Mouse (Mus musculus): ENCODE data around the gene Atg14.
"Not testable (repeated sequence)": the region's sequence is repeated elsewhere in the genome, so short reads cannot be mapped to it uniquely, and the experiment has no call there.

Gene Atg14

GRCm38 (mm10) chr14:47570549-47570948, at the start of gene Atg14:
TSS of gene Atg14 (minus strand) at chr14:47570649.
- DNase-seq (ENCODE audit: low spot score in 2 of 2): not testable (repeated sequence)

- DNase-seq (ENCODE audit: low spot score in 2 of 2): peak in 1 of 2 experiments; percentile 30
Observed at GRCm38 (mm10) chr14:47618891-47619290, 48.4 kb upstream of the Atg14 start.

GRCm38 (mm10) chr14:47613254-47613653, 42.8 kb upstream of the Atg14 start:
- no peak for DNase-seq (ENCODE audit: low spot score in 2 of 2)

GRCm38 (mm10) chr14:47597942-47598388, 27.5 kb upstream of the Atg14 start:
- DNase-seq (ENCODE audit: low spot score in 2 of 2): peak; percentile 27 to 68

- no peak for DNase-seq (ENCODE audit: low spot score in 2 of 2)
Observed at GRCm38 (mm10) chr14:47594426-47595103, 24.1 kb upstream of the Atg14 start.

GRCm38 (mm10) chr14:47590391-47590975, 20.0 kb upstream of the Atg14 start:
- DNase-seq (ENCODE audit: low spot score in 2 of 2): no peak

- DNase-seq (ENCODE audit: low spot score in 2 of 2): no peak
Observed at GRCm38 (mm10) chr14:47589444-47589843, 19.0 kb upstream of the Atg14 start.

- DNase-seq (ENCODE audit: low spot score in 2 of 2): no peak
Observed at GRCm38 (mm10) chr14:47584346-47584745, 13.9 kb upstream of the Atg14 start.

GRCm38 (mm10) chr14:47581681-47582080, 11.2 kb upstream of the Atg14 start:
- DNase-seq (ENCODE audit: low spot score in 2 of 2): no peak

- no peak for DNase-seq (ENCODE audit: low spot score in 2 of 2)
Observed at GRCm38 (mm10) chr14:47581280-47581679, 10.8 kb upstream of the Atg14 start.

GRCm38 (mm10) chr14:47578086-47578485, 7.6 kb upstream of the Atg14 start:
- DNase-seq (ENCODE audit: low spot score in 2 of 2): no peak

- DNase-seq (ENCODE audit: low spot score in 2 of 2): no peak
Observed at GRCm38 (mm10) chr14:47576687-47577086, 6.2 kb upstream of the Atg14 start.

- DNase-seq (ENCODE audit: low spot score in 2 of 2): no peak
Observed at GRCm38 (mm10) chr14:47574721-47575120, 4.3 kb upstream of the Atg14 start.

- no peak for DNase-seq (ENCODE audit: low spot score in 2 of 2)
Observed at GRCm38 (mm10) chr14:47572707-47573106, 2.3 kb upstream of the Atg14 start.

GRCm38 (mm10) chr14:47567962-47568652, 2.3 kb downstream of the Atg14 start:
- DNase-seq (ENCODE audit: low spot score in 2 of 2): peak; percentile 65 to 74

GRCm38 (mm10) chr14:47563106-47563505, 7.3 kb downstream of the Atg14 start:
- DNase-seq (ENCODE audit: low spot score in 2 of 2): no peak

- no peak for DNase-seq (ENCODE audit: low spot score in 2 of 2)
Observed at GRCm38 (mm10) chr14:47562530-47562929, 7.9 kb downstream of the Atg14 start.

- no peak for DNase-seq (ENCODE audit: low spot score in 2 of 2)
Observed at GRCm38 (mm10) chr14:47560714-47561113, 9.7 kb downstream of the Atg14 start.

GRCm38 (mm10) chr14:47555225-47555624, 15.2 kb downstream of the Atg14 start:
- DNase-seq (ENCODE audit: low spot score in 2 of 2): no peak

- no peak for DNase-seq (ENCODE audit: low spot score in 2 of 2)
Observed at GRCm38 (mm10) chr14:47554236-47554635, 16.2 kb downstream of the Atg14 start.

- DNase-seq (ENCODE audit: low spot score in 2 of 2): no peak
Observed at GRCm38 (mm10) chr14:47553380-47553779, 17.1 kb downstream of the Atg14 start.

- DNase-seq (ENCODE audit: low spot score in 2 of 2): no peak
Observed at GRCm38 (mm10) chr14:47551668-47552067, 18.8 kb downstream of the Atg14 start.

GRCm38 (mm10) chr14:47544877-47545276, 25.6 kb downstream of the Atg14 start:
- no peak for DNase-seq (ENCODE audit: low spot score in 2 of 2)
